Mouse (Mus musculus): Measurements from ENCODE around the gene Pja2.

GRCm38 (mm10) chr17:64274341-64275105 lies 57.2 kb downstream of the Pja2 start:
- no peak for TF ChIP-seq POLR2A (IDR thresholded peaks at IDR 0.05; ENCODE audit: borderline replicate concordance, low read depth, low read length)
- TF ChIP-seq CTCF (IDR thresholded peaks at IDR 0.05; ENCODE audit: low read depth, low read length): no peak
